Mouse (Mus musculus) ES-Bruce4 (cell line): ENCODE results near the gene Snx25. TPM values are rescaled to one million over a fixed set of nuclear protein-coding genes. Genes with fewer than 3 reads are reported as not detected.
A peak's percentile ranks its signal among the peaks of the same experiment; 100 is the strongest.

Experiments used
- H3K27ac ChIP-seq: 2 replicates; pipeline ENCODE4 v1.5.1; 2012; ENCODE audit warnings: low read length, inconsistent platforms; ENCODE audit not compliant: insufficient read depth
- H3K27me3 ChIP-seq: 2 replicates; pipeline ENCODE4 v1.6.1; 2012; ENCODE audit warnings: mild to moderate bottlenecking, low read length, inconsistent platforms; ENCODE audit not compliant: control insufficient read depth, poor library complexity, insufficient read depth, severe bottlenecking
- H3K36me3 ChIP-seq: 2 replicates; pipeline ENCODE4 v1.6.1; 2012; ENCODE audit warnings: inconsistent platforms, mild to moderate bottlenecking, low read length, moderate library complexity; ENCODE audit not compliant: control insufficient read depth, poor library complexity, insufficient read depth, severe bottlenecking
- H3K4me1 ChIP-seq: one replicate; pipeline ENCODE4 v1.8.1; 2011; ENCODE audit warnings: low read length; ENCODE audit not compliant: control insufficient read depth, insufficient read depth
- H3K4me3 ChIP-seq: 2 replicates; pipeline ENCODE4 v1.5.1; 2011; ENCODE audit warnings: low read depth, mild to moderate bottlenecking, low read length
- H3K9ac ChIP-seq: 2 replicates; pipeline ENCODE4 v1.6.1; 2012; ENCODE audit warnings: low read depth, mild to moderate bottlenecking, inconsistent platforms; ENCODE audit not compliant: poor library complexity, severe bottlenecking
- H3K9me3 ChIP-seq: replicated peaks from 2 replicates; pipeline ENCODE4 v1.6.1; 2012; ENCODE audit warnings: mild to moderate bottlenecking, low read length, inconsistent platforms; ENCODE audit not compliant: control insufficient read depth, poor library complexity, insufficient read depth, severe bottlenecking
- CTCF ChIP-seq: IDR thresholded peaks from one replicate; pipeline ENCODE4 v1.8.1; 2011; ENCODE audit warnings: low read depth, low read length
- EP300 ChIP-seq: IDR thresholded peaks from 2 replicates; pipeline ENCODE4 v1.6.1; 2011; ENCODE audit warnings: low read depth, low read length; ENCODE audit not compliant: insufficient read depth
- POLR2A ChIP-seq: IDR thresholded peaks from one replicate; pipeline ENCODE4 v1.8.1; 2011; ENCODE audit warnings: low read length; ENCODE audit not compliant: insufficient read depth
- polyA plus RNA-seq: library from polyadenylated mRNA; stranded (reverse); fragments of >200 nt; gene quantifications from 2 replicates; pipeline ENCODE4 v1.2.4, GENCODE M21; 2011; ENCODE audit warnings: low read depth; ENCODE audit not compliant: missing spikeins, insufficient read depth, insufficient read length

Gene Snx25
- polyA plus RNA-seq, 1 experiment: 8.6 TPM

- H3K4me1 ChIP-seq: no peaks in the 10 kb centered on the region
- peak overlapping the region; percentile 56 for H3K9ac ChIP-seq
- no peaks in the 10 kb centered on the region for H3K9me3 ChIP-seq
- H3K27ac ChIP-seq: peak overlapping the region; percentile 52
- H3K36me3 ChIP-seq: peaks cover 7% of the 10 kb centered on the region; the same call in 1 of the 2 replicates
- peak overlapping the region; percentile 70 for H3K4me3 ChIP-seq
- TF ChIP-seq POLR2A (peak; percentile 16), EP300 (peak; percentile 90), CTCF (no peak)
- H3K27me3 ChIP-seq: no peaks in the 10 kb centered on the region
Observed at GRCm38 (mm10) chr8:45999784-46000705, 151.9 kb downstream of the Snx25 start.

GRCm38 (mm10) chr8:45999138-45999783 lies 152.7 kb downstream of the Snx25 start, which contains the start of gene Lrp2bp:
Lrp2bp (plus strand) TSS chr8:45999303.
- Histone ChIP-seq H3K9me3 (no peaks in the 10 kb centered on the region), H3K27ac (peak within 1 kb of the TSS; percentile 52), H3K4me1 (no peaks in the 10 kb centered on the region), H3K36me3 (peaks cover 7% of the 10 kb centered on the region; the same call in 1 of the 2 replicates), H3K9ac (peak within 1 kb of the TSS; percentile 56), H3K4me3 (peak within 1 kb of the TSS; percentile 70), H3K27me3 (no peaks in the 10 kb centered on the region)
- TF ChIP-seq CTCF (peak; percentile 17), POLR2A (no peak), EP300 (no peak)

- no peaks in the 10 kb centered on the region for H3K4me1 ChIP-seq
- H3K9ac ChIP-seq: no peak overlapping the region
Observed at GRCm38 (mm10) chr8:45998228-45998627, 153.7 kb downstream of the Snx25 start.

GRCm38 (mm10) chr8:45995576-45995975 lies 156.4 kb downstream of the Snx25 start:
- Histone ChIP-seq H3K27ac (no peak overlapping the region), H3K9ac (no peak overlapping the region), H3K9me3 (no peaks in the 10 kb centered on the region), H3K4me3 (no peak overlapping the region), H3K36me3 (peaks cover 7% of the 10 kb centered on the region), H3K4me1 (no peaks in the 10 kb centered on the region), H3K27me3 (no peaks in the 10 kb centered on the region)
- TF ChIP-seq POLR2A (no peak), EP300 (no peak), CTCF (no peak)

More at GRCm38 (mm10) chr8:45998228-45998627, 153.7 kb downstream of the Snx25 start:
- Histone ChIP-seq H3K27me3 (no peaks in the 10 kb centered on the region), H3K9me3 (no peaks in the 10 kb centered on the region), H3K4me3 (no peak overlapping the region), H3K36me3 (peaks cover 7% of the 10 kb centered on the region; the same call in 1 of the 2 replicates), H3K27ac (no peak overlapping the region)
- TF ChIP-seq POLR2A (no peak), CTCF (no peak), EP300 (no peak)

GRCm38 (mm10) chr8:45994111-45994510 lies 157.8 kb downstream of the Snx25 start:
- Histone ChIP-seq H3K9ac (no peak overlapping the region), H3K27ac (no peak overlapping the region), H3K4me3 (no peak overlapping the region), H3K36me3 (peaks cover 7% of the 10 kb centered on the region), H3K27me3 (no peaks in the 10 kb centered on the region), H3K4me1 (no peaks in the 10 kb centered on the region), H3K9me3 (no peaks in the 10 kb centered on the region)
- TF ChIP-seq EP300: no peak
- peak; percentile 51 for TF ChIP-seq CTCF
